Mouse (Mus musculus): Measurements from ENCODE around the gene Aak1. TPM values are rescaled to one million over a fixed set of nuclear protein-coding genes. Genes with fewer than 3 reads are reported as not detected.

Gene Aak1
- polyA plus RNA-seq, 1 experiment from 2014 or later, result 33.5 TPM

DNA sequence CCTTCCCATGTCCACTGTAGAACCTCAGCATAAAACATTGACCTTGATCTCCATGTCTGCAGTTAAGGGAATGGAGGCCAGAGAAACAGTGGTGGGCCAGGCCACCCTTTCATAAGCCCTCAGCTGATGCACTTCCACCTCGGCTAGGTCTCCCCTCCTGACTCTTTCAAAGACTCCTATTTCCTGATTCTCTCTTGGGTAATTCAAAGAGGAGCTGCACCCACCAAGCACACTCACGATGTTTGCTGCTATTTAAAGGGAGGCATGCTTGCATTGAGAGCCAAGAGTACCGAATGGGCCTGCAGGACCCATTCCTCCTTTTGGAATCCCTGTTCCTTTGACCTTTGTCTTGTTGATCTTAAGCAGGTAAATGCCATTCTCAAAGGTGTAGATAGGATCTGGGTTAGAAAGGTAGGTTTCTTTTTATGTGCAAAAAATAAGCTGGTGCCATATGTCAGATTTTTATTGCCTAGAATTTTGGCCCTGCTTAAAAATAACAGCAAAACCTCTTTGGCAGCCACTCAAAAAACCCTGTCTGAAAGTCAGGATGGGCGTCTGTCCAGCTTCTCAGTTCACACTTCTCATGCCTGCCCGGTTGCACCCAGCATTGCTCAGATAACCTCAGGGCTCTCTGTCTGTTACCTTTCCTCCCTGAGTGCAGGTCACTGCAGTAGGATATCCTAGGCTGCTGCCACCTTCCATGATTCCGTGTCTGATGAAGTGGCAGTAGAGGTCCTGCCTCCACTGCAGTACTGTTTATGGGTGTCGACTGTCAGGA lies 68.9 kb downstream of the Aak1 start:
- no peak overlapping the region for H3K9ac ChIP-seq
- H3K4me2 ChIP-seq, result peak overlapping the region; percentile 24; the same call in 1 of the 2 replicates
- no peak overlapping the region for H3K4me3 ChIP-seq
- no peaks in the 10 kb centered on the region for H3K27me3 ChIP-seq (replicated peaks)
- H3K27ac ChIP-seq (ENCODE audit: poor library complexity, severe bottlenecking), result peak overlapping the region; percentile 57
- ATAC-seq (ENCODE audit: insufficient number of reproducible peaks, low FRiP score), result no peak
- H3K4me1 ChIP-seq (replicated peaks), result peaks cover 42% of the 10 kb centered on the region
- no peaks in the 10 kb centered on the region for H3K9me3 ChIP-seq (replicated peaks)
- WGBS, result 37% methylated on average over 7 of the region's 7 CpGs
- H3K36me3 ChIP-seq, result no peaks in the 10 kb centered on the region

GRCm38 (mm10) chr6:86921880-86922279 lies 72.6 kb downstream of the Aak1 start:
- peaks cover 30% of the 10 kb centered on the region for H3K4me1 ChIP-seq (replicated peaks)
- ATAC-seq (ENCODE audit: insufficient number of reproducible peaks, low FRiP score), result peak; percentile 73; the same call in 1 of the 2 replicates
- H3K27me3 ChIP-seq (replicated peaks), result no peaks in the 10 kb centered on the region
- 10% methylated on average over 4 of the region's 4 CpGs for WGBS
- no peak overlapping the region for H3K4me3 ChIP-seq
- peaks cover 16% of the 10 kb centered on the region for H3K36me3 ChIP-seq
- H3K4me2 ChIP-seq, result no peak overlapping the region
- H3K27ac ChIP-seq (ENCODE audit: poor library complexity, severe bottlenecking), result no peak overlapping the region
- no peaks in the 10 kb centered on the region for H3K9me3 ChIP-seq (replicated peaks)
- no peak overlapping the region for H3K9ac ChIP-seq

DNA sequence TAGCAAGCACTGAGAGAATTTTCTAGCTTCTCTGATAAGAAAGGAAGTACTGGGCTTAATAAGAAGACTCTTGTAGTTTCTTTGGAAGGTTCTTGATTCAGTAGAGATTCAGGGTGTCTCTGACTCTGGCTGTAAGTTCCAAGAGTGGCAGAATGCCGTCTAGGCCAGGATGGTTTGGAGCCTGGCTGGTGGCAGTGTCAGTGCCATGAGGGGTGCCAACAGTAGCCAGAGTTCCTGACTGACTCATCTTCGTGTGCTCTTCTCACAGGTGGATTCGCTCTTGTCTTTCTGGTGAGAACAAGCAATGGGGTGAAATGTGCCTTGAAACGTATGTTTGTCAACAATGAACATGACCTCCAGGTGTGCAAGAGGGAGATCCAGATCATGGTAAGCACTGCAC lies 75.4 kb downstream of the Aak1 start:
- Histone ChIP-seq H3K27me3 (replicated peaks) (no peaks in the 10 kb centered on the region), H3K9me3 (replicated peaks) (peaks cover 4% of the 10 kb centered on the region; the same call in 1 of the 2 replicates), H3K4me1 (replicated peaks) (peaks cover 10% of the 10 kb centered on the region; the same call in 1 of the 2 replicates), H3K36me3 (peaks cover 39% of the 10 kb centered on the region), H3K27ac (ENCODE audit: poor library complexity, severe bottlenecking) (no peak overlapping the region), H3K4me2 (no peak overlapping the region), H3K4me3 (no peak overlapping the region), H3K9ac (no peak overlapping the region)
- ATAC-seq (ENCODE audit: insufficient number of reproducible peaks, low FRiP score), result no peak
- WGBS, result 91% methylated on average over 4 of the region's 4 CpGs

GRCm38 (mm10) chr6:86934541-86934940 lies 85.2 kb downstream of the Aak1 start:
- no peak overlapping the region for H3K27ac ChIP-seq (ENCODE audit: poor library complexity, severe bottlenecking)
- no peak overlapping the region for H3K4me2 ChIP-seq
- H3K36me3 ChIP-seq, result peaks cover 67% of the 10 kb centered on the region
- ATAC-seq (ENCODE audit: insufficient number of reproducible peaks, low FRiP score), result no peak
- no peak overlapping the region for H3K4me3 ChIP-seq
- peaks cover 11% of the 10 kb centered on the region for H3K9me3 ChIP-seq (replicated peaks)
- WGBS, result 80% methylated on average over 5 of the region's 5 CpGs
- no peaks in the 10 kb centered on the region for H3K27me3 ChIP-seq (replicated peaks)
- no peak overlapping the region for H3K9ac ChIP-seq
- H3K4me1 ChIP-seq (replicated peaks), result peaks cover 3% of the 10 kb centered on the region

GRCm38 (mm10) chr6:86939797-86940196 lies 90.5 kb downstream of the Aak1 start:
- Histone ChIP-seq H3K27ac (ENCODE audit: poor library complexity, severe bottlenecking) (no peak overlapping the region), H3K27me3 (replicated peaks) (no peaks in the 10 kb centered on the region), H3K4me1 (replicated peaks) (peaks cover 7% of the 10 kb centered on the region), H3K9me3 (replicated peaks) (peaks cover 11% of the 10 kb centered on the region), H3K4me2 (no peak overlapping the region), H3K36me3 (peaks cover 65% of the 10 kb centered on the region), H3K4me3 (no peak overlapping the region), H3K9ac (no peak overlapping the region)
- ATAC-seq (ENCODE audit: insufficient number of reproducible peaks, low FRiP score), result no peak
- 50% methylated on average over 7 of the region's 7 CpGs for WGBS

- WGBS, result 91% methylated on average over 9 of the region's 9 CpGs
- H3K4me3 ChIP-seq, result no peak overlapping the region
- H3K4me2 ChIP-seq, result no peak overlapping the region
- no peak for ATAC-seq (ENCODE audit: insufficient number of reproducible peaks, low FRiP score)
- no peak overlapping the region for H3K27ac ChIP-seq (ENCODE audit: poor library complexity, severe bottlenecking)
- H3K36me3 ChIP-seq, result peaks cover 64% of the 10 kb centered on the region
- H3K9me3 ChIP-seq (replicated peaks), result peaks cover under 1% of the 10 kb centered on the region
- H3K4me1 ChIP-seq (replicated peaks), result peaks cover 7% of the 10 kb centered on the region
- H3K27me3 ChIP-seq (replicated peaks), result no peaks in the 10 kb centered on the region
- H3K9ac ChIP-seq, result no peak overlapping the region
Observed at GRCm38 (mm10) chr6:86940966-86941365, 91.6 kb downstream of the Aak1 start.

DNA sequence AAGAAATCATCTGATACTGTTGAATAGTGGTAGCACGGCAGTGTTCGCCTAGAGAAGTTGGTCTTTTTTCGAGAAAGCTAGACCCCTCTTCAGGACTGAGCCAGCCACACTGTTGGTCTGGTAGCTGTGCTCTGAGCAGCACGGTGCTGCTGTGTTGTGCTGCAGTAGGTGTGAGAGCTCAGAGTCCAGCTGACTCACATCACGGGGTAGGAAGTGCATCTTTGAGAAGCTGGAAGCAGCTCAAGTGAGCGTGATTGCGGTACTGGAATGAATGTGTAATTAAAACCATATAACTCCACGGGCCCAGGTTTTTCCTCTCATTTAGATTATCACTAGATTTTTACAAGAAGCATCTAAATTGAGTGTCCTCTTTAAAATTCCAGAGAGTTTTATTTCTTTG lies 97.8 kb downstream of the Aak1 start:
- no peaks in the 10 kb centered on the region for H3K27me3 ChIP-seq (replicated peaks)
- no peaks in the 10 kb centered on the region for H3K9me3 ChIP-seq (replicated peaks)
- H3K4me1 ChIP-seq (replicated peaks), result no peaks in the 10 kb centered on the region
- peaks cover 61% of the 10 kb centered on the region for H3K36me3 ChIP-seq
- no peak for ATAC-seq (ENCODE audit: insufficient number of reproducible peaks, low FRiP score)
- no peak overlapping the region for H3K27ac ChIP-seq (ENCODE audit: poor library complexity, severe bottlenecking)
- no peak overlapping the region for H3K4me2 ChIP-seq
- 85% methylated on average over 8 of the region's 8 CpGs for WGBS
- H3K4me3 ChIP-seq, result no peak overlapping the region
- H3K9ac ChIP-seq, result no peak overlapping the region

- no peak overlapping the region for H3K4me3 ChIP-seq
- no peaks in the 10 kb centered on the region for H3K9me3 ChIP-seq (replicated peaks)
- H3K27me3 ChIP-seq (replicated peaks), result no peaks in the 10 kb centered on the region
- H3K36me3 ChIP-seq, result peaks cover 68% of the 10 kb centered on the region
- no peak for ATAC-seq (ENCODE audit: insufficient number of reproducible peaks, low FRiP score)
- H3K4me1 ChIP-seq (replicated peaks), result no peaks in the 10 kb centered on the region
- H3K27ac ChIP-seq (ENCODE audit: poor library complexity, severe bottlenecking), result no peak overlapping the region
- H3K9ac ChIP-seq, result no peak overlapping the region
- WGBS, result 84% methylated on average over 2 of the region's 2 CpGs
- no peak overlapping the region for H3K4me2 ChIP-seq
Observed at GRCm38 (mm10) chr6:86948746-86949145, 99.4 kb downstream of the Aak1 start.

DNA sequence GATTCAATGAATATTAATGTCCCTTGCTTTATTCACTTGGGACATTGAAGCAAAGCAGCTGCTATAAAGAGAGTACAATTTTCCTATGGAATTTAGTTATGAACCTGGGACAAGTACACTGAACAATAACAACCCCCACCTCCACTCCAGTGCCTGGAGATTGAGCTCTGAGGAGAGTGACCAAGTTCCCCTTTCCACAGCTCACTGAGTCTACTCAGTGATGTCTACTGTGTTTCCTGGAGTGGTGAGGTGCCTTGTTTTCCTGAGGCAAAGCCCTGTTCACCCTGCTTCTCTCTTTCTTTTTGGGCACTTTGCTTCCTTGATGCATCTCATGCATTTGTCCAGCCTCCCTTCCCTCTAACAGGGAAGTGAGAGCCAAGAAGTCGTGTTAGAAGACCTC lies 100.8 kb downstream of the Aak1 start:
- H3K27me3 ChIP-seq (replicated peaks), result no peaks in the 10 kb centered on the region
- H3K4me3 ChIP-seq, result no peak overlapping the region
- H3K9ac ChIP-seq, result no peak overlapping the region
- H3K9me3 ChIP-seq (replicated peaks), result no peaks in the 10 kb centered on the region
- no peak overlapping the region for H3K27ac ChIP-seq (ENCODE audit: poor library complexity, severe bottlenecking)
- H3K4me1 ChIP-seq (replicated peaks), result no peaks in the 10 kb centered on the region
- no peak overlapping the region for H3K4me2 ChIP-seq
- WGBS, result 83% methylated on average over 1 of the region's 1 CpGs
- no peak for ATAC-seq (ENCODE audit: insufficient number of reproducible peaks, low FRiP score)
- peaks cover 68% of the 10 kb centered on the region for H3K36me3 ChIP-seq

GRCm38 (mm10) chr6:86950733-86951255 lies 101.5 kb downstream of the Aak1 start:
- no peak for ATAC-seq (ENCODE audit: insufficient number of reproducible peaks, low FRiP score)
- 89% methylated on average over 1 of the region's 1 CpGs for WGBS
- peaks cover 67% of the 10 kb centered on the region for H3K36me3 ChIP-seq

GRCm38 (mm10) chr6:86955741-86956140 lies 106.4 kb downstream of the Aak1 start:
- no peak overlapping the region for H3K27ac ChIP-seq (ENCODE audit: poor library complexity, severe bottlenecking)
- peaks cover 75% of the 10 kb centered on the region for H3K36me3 ChIP-seq
- ATAC-seq (ENCODE audit: insufficient number of reproducible peaks, low FRiP score), result no peak
- H3K4me1 ChIP-seq (replicated peaks), result no peaks in the 10 kb centered on the region
- H3K9ac ChIP-seq, result no peak overlapping the region
- H3K9me3 ChIP-seq (replicated peaks), result no peaks in the 10 kb centered on the region
- no peak overlapping the region for H3K4me3 ChIP-seq
- no peaks in the 10 kb centered on the region for H3K27me3 ChIP-seq (replicated peaks)
- H3K4me2 ChIP-seq, result no peak overlapping the region
- 78% methylated on average over 3 of the region's 3 CpGs for WGBS

More at GRCm38 (mm10) chr6:86950733-86951255, 101.5 kb downstream of the Aak1 start:
- no peaks in the 10 kb centered on the region for H3K4me1 ChIP-seq (replicated peaks)
- no peak overlapping the region for H3K9ac ChIP-seq
- no peaks in the 10 kb centered on the region for H3K27me3 ChIP-seq (replicated peaks)
- H3K27ac ChIP-seq (ENCODE audit: poor library complexity, severe bottlenecking), result no peak overlapping the region
- H3K4me2 ChIP-seq, result no peak overlapping the region
- H3K4me3 ChIP-seq, result no peak overlapping the region
- no peaks in the 10 kb centered on the region for H3K9me3 ChIP-seq (replicated peaks)

Measured in heart, embryonic 12.5 days (tissue).